Mouse (Mus musculus) heart, adult 2 months (tissue): ENCODE results near the gene Cacna1c. TPM values are rescaled to one million over a fixed set of nuclear protein-coding genes. Genes with fewer than 3 reads are reported as not detected.

Source experiments
- DNase-seq, 2 experiments: peaks; one replicate each; pipeline ENCODE4 v3.0.0; 2021
- H3K27ac ChIP-seq: fragments of 200-600 bp; 2 replicates; pipeline ENCODE4 v1.8.1; 2022
- H3K27me3 ChIP-seq: fragments of 200-500 bp; 2 replicates; pipeline ENCODE4 v1.6.1; 2012; ENCODE audit warnings: mild to moderate bottlenecking, low read length, inconsistent platforms, mixed read lengths; ENCODE audit not compliant: control insufficient read depth, insufficient read depth
- H3K36me3 ChIP-seq: fragments of 200-500 bp; 2 replicates; pipeline ENCODE4 v1.6.1; 2012; ENCODE audit warnings: low read length, inconsistent platforms; ENCODE audit not compliant: control insufficient read depth, insufficient read depth
- H3K4me1 ChIP-seq: fragments of 200-500 bp; 2 replicates; pipeline ENCODE4 v1.6.1; 2011; ENCODE audit warnings: low read length; ENCODE audit not compliant: control insufficient read depth, insufficient read depth
- H3K4me3 ChIP-seq: fragments of 200-600 bp; 2 replicates; pipeline ENCODE4 v1.8.1; 2022
- H3K79me2 ChIP-seq: fragments of 200-500 bp; replicated peaks from 2 replicates; pipeline ENCODE4 v1.6.1; 2012; ENCODE audit warnings: mild to moderate bottlenecking, inconsistent platforms, low read length, moderate library complexity, mixed read lengths; ENCODE audit not compliant: control insufficient read depth, insufficient read depth
- H3K9ac ChIP-seq: fragments of 200-500 bp; 2 replicates; pipeline ENCODE4 v1.6.1; 2012; ENCODE audit warnings: low read depth, mild to moderate bottlenecking, control low read depth, inconsistent platforms, low read length, mixed read lengths
- CTCF ChIP-seq: fragments of 200-600 bp; IDR thresholded peaks from 2 replicates; pipeline ENCODE4 v1.8.1; 2022; ENCODE audit warnings: antibody characterized with exemption, mild to moderate bottlenecking, moderate library complexity
- EP300 ChIP-seq: fragments of 200-500 bp; IDR thresholded peaks from 2 replicates; pipeline ENCODE4 v1.6.1; 2011; ENCODE audit warnings: low read depth, low read length, control low read depth; ENCODE audit not compliant: insufficient read depth
- POLR2A ChIP-seq: fragments of 200-500 bp; IDR thresholded peaks from 2 replicates; pipeline ENCODE4 v1.6.1; 2011; ENCODE audit warnings: mild to moderate bottlenecking, low read depth, low read length, control low read depth; ENCODE audit not compliant: insufficient read depth
- WGBS: fragments of 180-500 bp; shearing (Covaris S2); methylation state at CpG from one replicate; pipeline ENCODE4 v1.1.7; 2018; 5-methylcytosine and 5-hydroxymethylcytosine counted together
- intact Hi-C: fragments of 180-260 bp; cut with DNase I; formaldehyde crosslinking; loops from one replicate; pipeline ENCODE4 v1.15.1; 2025
- polyA plus RNA-seq: library from polyadenylated mRNA; depleted of rRNA; stranded (reverse); fragments of >200 nt; gene quantifications from 2 replicates; pipeline ENCODE4 v1.2.3, GENCODE M21; 2012
- total RNA-seq, 2 experiments: library from RNA; stranded (reverse); gene quantifications; 2 replicates each; pipeline ENCODE4 v1.2.3; 2021

The Cacna1c gene
- total and polyA plus RNA-seq, 3 experiments = 56.8 to 228 (median 194) TPM

DNA sequence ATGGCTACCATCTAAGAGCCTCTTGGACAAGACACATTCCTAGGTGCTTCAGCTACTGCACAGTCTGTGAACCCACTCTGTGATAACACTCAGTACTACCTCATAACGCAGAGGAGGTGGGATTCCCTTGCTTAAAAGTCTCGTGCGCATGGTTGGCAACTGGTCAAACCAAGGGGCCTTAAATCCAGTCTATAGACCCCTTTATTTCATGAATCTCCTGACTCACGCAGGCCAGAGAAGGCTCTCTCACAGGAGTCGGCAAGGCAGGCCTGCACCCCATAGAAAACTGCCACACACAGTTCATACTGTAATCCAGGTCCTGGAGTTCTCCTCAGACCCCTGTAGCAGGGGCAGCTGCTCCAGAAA lies 273.0 kb downstream of the Cacna1c start:
- H3K9ac ChIP-seq = no peak overlapping the region
- no peaks in the 10 kb centered on the region for H3K36me3 ChIP-seq
- WGBS = 66% methylated on average over 5 of the region's 5 CpGs
- DNase-seq = no peak
- no peak for TF ChIP-seq POLR2A
- TF ChIP-seq EP300 = no peak
- TF ChIP-seq CTCF = no peak
- intact Hi-C loops = loop anchor here (2.0 to 5.0 kb wide), 2 partner anchors 182 to 429 kb away; no protein-coding TSS in a partner anchor
- H3K79me2 ChIP-seq = 0 out of 2 replicates have a peak, but pooled peaks cover 1% of the 10 kb centered on the region
- H3K27ac ChIP-seq = no peak overlapping the region
- peaks cover 1% of the 10 kb centered on the region for H3K4me1 ChIP-seq
- no peak overlapping the region for H3K4me3 ChIP-seq
- no peaks in the 10 kb centered on the region for H3K27me3 ChIP-seq

DNA sequence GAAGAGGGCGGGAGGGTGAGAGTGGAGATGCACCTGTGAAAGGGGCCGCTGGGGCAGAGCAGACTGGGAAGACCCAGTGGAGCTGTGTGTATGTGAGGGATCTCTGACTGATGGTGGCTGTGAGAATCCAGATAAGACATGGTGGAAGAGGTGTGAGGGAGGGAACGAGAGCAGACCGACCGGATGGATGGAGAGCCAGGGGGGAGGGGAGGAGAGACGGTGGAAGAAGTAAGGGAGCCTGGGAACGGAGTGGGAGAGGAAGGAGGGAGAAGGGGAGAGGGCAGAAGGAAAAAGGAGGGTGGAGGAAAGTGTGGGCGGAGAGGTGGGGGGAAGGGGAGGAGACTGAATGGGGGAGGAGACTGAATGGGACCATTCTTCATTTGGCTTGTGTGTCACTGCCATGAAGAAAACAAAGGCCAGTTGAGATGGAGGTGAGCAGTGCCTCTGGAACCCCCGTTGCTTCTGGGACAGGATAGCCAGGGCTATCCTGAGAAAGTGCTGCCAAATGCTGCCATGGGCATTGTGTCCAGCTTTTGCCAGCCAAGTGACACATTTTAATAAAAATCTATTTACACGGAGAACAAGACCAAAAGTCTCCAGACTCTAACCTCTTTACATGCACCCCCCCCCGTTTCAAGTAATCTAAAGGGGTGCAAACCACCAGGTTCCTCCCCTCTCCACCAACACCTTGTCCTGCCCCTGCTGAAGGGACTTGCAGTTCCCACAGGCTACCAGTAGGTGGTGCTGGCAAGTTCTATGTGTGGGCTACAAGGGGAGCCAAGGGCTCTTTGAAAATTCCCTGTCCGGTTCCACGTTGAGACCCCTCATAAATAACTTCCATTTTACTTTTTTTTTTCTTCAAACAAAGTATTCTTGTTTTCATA lies 273.6 kb downstream of the Cacna1c start:
- intact Hi-C loops = loop anchor here (2.0 to 5.0 kb wide), 2 partner anchors 182 to 430 kb away; no protein-coding TSS in a partner anchor
- Histone ChIP-seq H3K9ac (no peak overlapping the region), H3K36me3 (no peaks in the 10 kb centered on the region), H3K79me2 (0 out of 2 replicates have a peak, but pooled peaks cover 1% of the 10 kb centered on the region), H3K4me3 (no peak overlapping the region), H3K27ac (no peak overlapping the region), H3K4me1 (peaks cover 1% of the 10 kb centered on the region), H3K27me3 (no peaks in the 10 kb centered on the region)
- DNase-seq = peak; percentile 58 to 79
- TF ChIP-seq CTCF (peak; percentile 92), POLR2A (no peak), EP300 (peak; percentile 82; the same call in 1 of the 2 replicates)
- 23% methylated on average over 13 of the region's 13 CpGs for WGBS

DNA sequence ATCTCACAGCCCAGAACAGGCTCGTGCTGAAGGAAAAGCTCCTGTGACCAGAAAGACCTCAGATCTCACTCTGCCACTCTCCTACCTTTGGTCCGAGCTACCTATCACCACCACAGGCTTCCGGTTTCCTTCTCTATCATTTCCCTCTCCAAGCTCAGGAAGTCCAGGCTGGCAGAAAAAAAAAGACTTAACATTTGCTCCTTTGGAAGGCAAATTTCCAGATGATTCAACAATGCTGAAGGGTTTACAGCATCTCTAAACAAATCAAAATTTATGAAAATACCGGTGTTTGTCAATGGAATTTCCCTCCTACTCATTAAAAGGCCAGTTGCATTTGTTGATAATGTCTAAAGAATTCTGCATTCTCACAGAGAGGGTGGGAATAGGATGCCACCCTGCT lies 288.0 kb downstream of the Cacna1c start:
- TF ChIP-seq CTCF (no peak), EP300 (no peak), POLR2A (no peak)
- H3K27me3 ChIP-seq = no peaks in the 10 kb centered on the region
- H3K27ac ChIP-seq = no peak overlapping the region
- no peak for DNase-seq
- H3K36me3 ChIP-seq = no peaks in the 10 kb centered on the region
- WGBS = 46% methylated on average over 4 of the region's 4 CpGs
- H3K4me3 ChIP-seq = no peak overlapping the region
- H3K4me1 ChIP-seq = peaks cover 5% of the 10 kb centered on the region; the same call in 1 of the 2 replicates
- intact Hi-C loops = no loop called here
- peaks cover 2% of the 10 kb centered on the region; the same call in 1 of the 2 replicates for H3K79me2 ChIP-seq
- H3K9ac ChIP-seq = no peak overlapping the region

DNA sequence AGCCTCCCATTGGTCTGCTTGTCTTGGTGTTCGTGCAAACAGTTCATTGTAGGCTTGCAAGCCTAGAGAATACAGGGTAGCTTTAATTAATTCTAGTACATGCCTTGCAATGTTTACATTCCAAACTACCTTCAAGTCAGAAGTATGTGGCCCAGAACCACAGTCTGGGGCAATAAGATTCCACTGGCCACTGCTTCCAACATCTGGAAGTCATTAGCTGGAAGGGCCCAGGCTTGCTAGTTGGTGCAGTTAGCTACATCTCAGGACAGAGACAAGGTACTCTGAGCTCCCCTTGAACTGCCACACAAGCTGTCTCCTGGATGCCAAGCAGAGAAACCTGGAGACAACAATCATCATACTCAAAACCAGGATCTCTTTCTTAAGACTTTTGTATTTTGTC lies 288.5 kb downstream of the Cacna1c start:
- DNase-seq = no peak
- Histone ChIP-seq H3K4me3 (no peak overlapping the region), H3K27me3 (no peaks in the 10 kb centered on the region), H3K4me1 (peaks cover 5% of the 10 kb centered on the region; the same call in 1 of the 2 replicates), H3K36me3 (no peaks in the 10 kb centered on the region), H3K79me2 (peaks cover 2% of the 10 kb centered on the region; the same call in 1 of the 2 replicates), H3K9ac (no peak overlapping the region), H3K27ac (no peak overlapping the region)
- intact Hi-C loops = no loop called here
- no peak for TF ChIP-seq CTCF
- TF ChIP-seq POLR2A = no peak
- no peak for TF ChIP-seq EP300
- 22% methylated on average over 1 of the region's 1 CpGs for WGBS

DNA sequence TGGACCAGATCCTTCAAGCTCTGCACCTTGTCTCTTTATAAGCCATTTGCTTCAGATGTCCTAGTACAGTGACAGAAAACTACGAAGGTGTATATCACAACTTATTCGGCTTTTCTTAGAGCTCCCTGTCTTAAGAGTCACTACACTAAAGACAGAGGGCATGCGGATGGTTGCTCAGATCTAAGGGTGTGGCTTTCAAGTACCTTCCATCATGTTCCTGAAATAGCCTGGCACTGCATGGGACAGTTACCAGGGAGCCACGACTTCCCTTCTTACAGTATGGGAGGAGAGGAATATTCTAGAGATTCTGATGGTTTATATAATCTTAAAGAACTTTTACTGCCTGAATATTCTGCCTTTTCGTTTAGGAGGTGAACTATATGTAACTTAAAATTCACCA lies 289.3 kb downstream of the Cacna1c start:
- no peak overlapping the region for H3K27ac ChIP-seq
- 57% methylated on average over 5 of the region's 5 CpGs for WGBS

DNA sequence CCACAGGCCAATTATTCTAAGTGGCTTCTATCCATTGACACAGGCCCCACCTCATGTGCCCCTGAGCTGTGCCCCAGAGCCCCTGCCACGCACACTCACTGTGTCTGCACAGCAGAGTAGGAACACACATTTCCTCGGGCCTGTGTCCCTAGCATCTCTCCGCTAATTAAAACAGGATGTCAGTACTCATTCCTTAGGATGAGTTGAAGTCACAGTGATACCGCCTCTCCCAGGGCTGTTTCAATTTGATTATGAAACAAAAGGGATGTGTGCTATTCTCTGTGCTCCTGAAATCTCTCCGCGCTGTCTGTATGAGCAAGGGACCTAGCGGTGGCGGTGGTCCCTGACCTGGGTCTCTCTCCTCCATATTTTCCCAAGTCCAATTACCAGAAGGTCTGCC lies 296.5 kb downstream of the Cacna1c start:
- H3K36me3 ChIP-seq = no peaks in the 10 kb centered on the region
- 80% methylated on average over 8 of the region's 8 CpGs for WGBS
- no peak for TF ChIP-seq POLR2A
- no peak for TF ChIP-seq EP300
- no peak for TF ChIP-seq CTCF
- no peak overlapping the region for H3K4me3 ChIP-seq
- intact Hi-C loops = no loop called here
- H3K4me1 ChIP-seq = peaks cover 9% of the 10 kb centered on the region
- no peak overlapping the region for H3K9ac ChIP-seq
- H3K27me3 ChIP-seq = no peaks in the 10 kb centered on the region
- DNase-seq = no peak
- no peaks in the 10 kb centered on the region; the same call in 1 of the 2 replicates for H3K79me2 ChIP-seq
- no peak overlapping the region for H3K27ac ChIP-seq

More for the DNA sequence above, 289.3 kb downstream of the Cacna1c start:
- H3K27me3 ChIP-seq = no peaks in the 10 kb centered on the region
- no peak for DNase-seq
- peaks cover 2% of the 10 kb centered on the region; the same call in 1 of the 2 replicates for H3K79me2 ChIP-seq
- intact Hi-C loops = no loop called here
- TF ChIP-seq POLR2A = no peak
- TF ChIP-seq EP300 = no peak
- no peak for TF ChIP-seq CTCF
- H3K36me3 ChIP-seq = no peaks in the 10 kb centered on the region
- H3K4me3 ChIP-seq = no peak overlapping the region
- H3K4me1 ChIP-seq = peaks cover 2% of the 10 kb centered on the region; the same call in 1 of the 2 replicates
- no peak overlapping the region for H3K9ac ChIP-seq
